Mouse (Mus musculus) neural tube, embryonic 15.5 days (tissue): ENCODE data around the gene Gal3st2. TPM values are rescaled to one million over a fixed set of nuclear protein-coding genes. Genes with fewer than 3 reads are reported as not detected.
"Not testable (repeated sequence)": the region's sequence is repeated elsewhere in the genome, so short reads cannot be mapped to it uniquely, and the experiment has no call there.

Experiments used
- ATAC-seq: fragments of 200-750 bp; cut with Nextera tagmentation; 2 replicates; pipeline ENCODE4 v1.8.0; 2017; ENCODE audit warnings: mild to moderate bottlenecking, moderate TSS enrichment, moderate library complexity; ENCODE audit not compliant: low FRiP score
- H3K27ac ChIP-seq: fragments of 300-500 bp; sonication (generic); replicated peaks from 2 replicates; pipeline ENCODE4 v1.5.1; 2015; ENCODE audit warnings: mild to moderate bottlenecking, inconsistent platforms
- H3K27me3 ChIP-seq: fragments of 300-500 bp; sonication (generic); replicated peaks from 2 replicates; pipeline ENCODE4 v1.6.1; 2015; ENCODE audit warnings: inconsistent platforms
- H3K36me3 ChIP-seq: fragments of 300-500 bp; sonication (generic); 2 replicates; pipeline ENCODE4 v1.6.1; 2015; ENCODE audit warnings: inconsistent platforms
- H3K4me1 ChIP-seq: fragments of 300-500 bp; sonication (generic); 2 replicates; pipeline ENCODE4 v1.6.1; 2015; ENCODE audit warnings: inconsistent platforms
- H3K4me2 ChIP-seq: fragments of 300-500 bp; sonication (generic); 2 replicates; pipeline ENCODE4 v1.6.1; 2015; ENCODE audit warnings: inconsistent platforms, mild to moderate bottlenecking, moderate library complexity
- H3K4me3 ChIP-seq: fragments of 300-500 bp; sonication (generic); replicated peaks from 2 replicates; pipeline ENCODE4 v1.5.1; 2015; ENCODE audit warnings: mild to moderate bottlenecking, inconsistent platforms
- H3K9ac ChIP-seq: fragments of 300-500 bp; sonication (generic); replicated peaks from 2 replicates; pipeline ENCODE4 v1.6.1; 2015; ENCODE audit warnings: mild to moderate bottlenecking, inconsistent platforms
- H3K9me3 ChIP-seq: fragments of 300-500 bp; sonication (generic); replicated peaks from 2 replicates; pipeline ENCODE4 v1.6.1; 2016; ENCODE audit warnings: inconsistent platforms
- WGBS: fragments of 180-500 bp; shearing (Covaris S2); methylation state at CpG from one replicate; pipeline ENCODE4 v1.1.7; 2015; ENCODE audit warnings: mixed read lengths; 5-methylcytosine and 5-hydroxymethylcytosine counted together
- polyA plus RNA-seq: library from polyadenylated mRNA; unstranded; fragments of >200 nt; fragmentation: Nextera tagmentation; extraction: Ambion mirVana; gene quantifications from 2 replicates; pipeline ENCODE4 v1.2.1, GENCODE M21; 2015

Gal3st2 gene
- polyA plus RNA-seq, 1 experiment from 2014 or later, result not detected

- H3K4me3 ChIP-seq, result no peak overlapping the region
- H3K4me1 ChIP-seq, result no peaks in the 10 kb centered on the region
- no peaks in the 10 kb centered on the region for H3K9me3 ChIP-seq
- 0 out of 2 replicates have a peak, but pooled peaks cover 4% of the 10 kb centered on the region for H3K36me3 ChIP-seq
- no peaks in the 10 kb centered on the region for H3K27me3 ChIP-seq
- H3K4me2 ChIP-seq, result no peak overlapping the region
- ATAC-seq, result no peak
- WGBS, result 95% methylated on average over 4 of the region's 4 CpGs
- H3K9ac ChIP-seq, result no peak overlapping the region
- no peak overlapping the region for H3K27ac ChIP-seq
Measured at GRCm38 (mm10) chr1:93835211-93835610, 25.9 kb upstream of the Gal3st2 start.

GRCm38 (mm10) chr1:93835876-93836531 lies 25.1 kb upstream of the Gal3st2 start:
- Histone ChIP-seq H3K4me2 (no peak overlapping the region), H3K4me1 (no peaks in the 10 kb centered on the region), H3K27me3 (no peaks in the 10 kb centered on the region), H3K9me3 (no peaks in the 10 kb centered on the region), H3K36me3 (0 out of 2 replicates have a peak, but pooled peaks cover 4% of the 10 kb centered on the region), H3K27ac (no peak overlapping the region), H3K9ac (no peak overlapping the region), H3K4me3 (no peak overlapping the region)
- no peak for ATAC-seq
- WGBS, result 90% methylated on average over 6 of the region's 6 CpGs

GRCm38 (mm10) chr1:93836532-93836913 lies 24.6 kb upstream of the Gal3st2 start:
- H3K4me3 ChIP-seq, result no peak overlapping the region
- H3K9ac ChIP-seq, result no peak overlapping the region
- 90% methylated on average over 2 of the region's 2 CpGs for WGBS
- H3K27me3 ChIP-seq, result no peaks in the 10 kb centered on the region
- no peaks in the 10 kb centered on the region for H3K4me1 ChIP-seq
- H3K9me3 ChIP-seq, result no peaks in the 10 kb centered on the region
- H3K4me2 ChIP-seq, result no peak overlapping the region
- no peak overlapping the region for H3K27ac ChIP-seq
- H3K36me3 ChIP-seq, result 0 out of 2 replicates have a peak, but pooled peaks cover 4% of the 10 kb centered on the region
- ATAC-seq, result no peak

GRCm38 (mm10) chr1:93837335-93837734 lies 23.8 kb upstream of the Gal3st2 start:
- no peak overlapping the region for H3K4me2 ChIP-seq
- ATAC-seq, result no peak
- WGBS, result 94% methylated on average over 8 of the region's 8 CpGs

GRCm38 (mm10) chr1:93838569-93838968 lies 22.5 kb upstream of the Gal3st2 start:
- H3K36me3 ChIP-seq, ATAC-seq: not testable (repeated sequence)
- WGBS, result 91% methylated on average over 8 of the region's 8 CpGs

More at GRCm38 (mm10) chr1:93837335-93837734, 23.8 kb upstream of the Gal3st2 start:
- Histone ChIP-seq H3K4me1 (no peaks in the 10 kb centered on the region), H3K4me3 (no peak overlapping the region), H3K27me3 (no peaks in the 10 kb centered on the region), H3K36me3 (0 out of 2 replicates have a peak, but pooled peaks cover 4% of the 10 kb centered on the region), H3K27ac (no peak overlapping the region), H3K9ac (no peak overlapping the region), H3K9me3 (no peaks in the 10 kb centered on the region)

GRCm38 (mm10) chr1:93845766-93846366 lies 15.2 kb upstream of the Gal3st2 start:
- WGBS, result 77% methylated on average over 1 of the region's 3 CpGs
- not testable (repeated sequence) for ATAC-seq

More at GRCm38 (mm10) chr1:93838569-93838968, 22.5 kb upstream of the Gal3st2 start:
- not testable (repeated sequence) for H3K9ac ChIP-seq, H3K4me3 ChIP-seq, H3K4me1 ChIP-seq, H3K27ac ChIP-seq, H3K4me2 ChIP-seq, H3K9me3 ChIP-seq, H3K27me3 ChIP-seq

GRCm38 (mm10) chr1:93855790-93856189 lies 5.3 kb upstream of the Gal3st2 start:
- not testable (repeated sequence) for H3K9me3 ChIP-seq, H3K4me1 ChIP-seq, H3K36me3 ChIP-seq, H3K4me3 ChIP-seq, ATAC-seq, H3K27me3 ChIP-seq, H3K4me2 ChIP-seq, H3K9ac ChIP-seq, H3K27ac ChIP-seq
- 91% methylated on average over 4 of the region's 4 CpGs for WGBS

More at GRCm38 (mm10) chr1:93845766-93846366, 15.2 kb upstream of the Gal3st2 start:
- H3K27me3 ChIP-seq, H3K27ac ChIP-seq, H3K4me2 ChIP-seq, H3K4me3 ChIP-seq, H3K9ac ChIP-seq, H3K4me1 ChIP-seq, H3K9me3 ChIP-seq, H3K36me3 ChIP-seq: not testable (repeated sequence)

- Histone ChIP-seq H3K27me3 (no peaks in the 10 kb centered on the region), H3K4me1 (no peaks in the 10 kb centered on the region), H3K9me3 (no peaks in the 10 kb centered on the region), H3K36me3 (no peaks in the 10 kb centered on the region), H3K4me2 (no peak overlapping the region), H3K27ac (no peak overlapping the region), H3K9ac (no peak overlapping the region), H3K4me3 (no peak overlapping the region)
- 0 out of 2 replicates have a peak, but pooled peaks have one; percentile 38 for ATAC-seq
- WGBS, result 47% methylated on average over 6 of the region's 6 CpGs
Measured at GRCm38 (mm10) chr1:93857370-93857769, 3.7 kb upstream of the Gal3st2 start.

- 65% methylated on average over 3 of the region's 3 CpGs for WGBS
- no peaks in the 10 kb centered on the region for H3K36me3 ChIP-seq
Measured at GRCm38 (mm10) chr1:93857991-93858390, 3.1 kb upstream of the Gal3st2 start.

GRCm38 (mm10) chr1:93859619-93860018 lies 1.5 kb upstream of the Gal3st2 start:
- no peak overlapping the region for H3K4me3 ChIP-seq
- no peak overlapping the region for H3K4me2 ChIP-seq
- no peaks in the 10 kb centered on the region for H3K9me3 ChIP-seq
- no peaks in the 10 kb centered on the region for H3K27me3 ChIP-seq
- no peak overlapping the region for H3K9ac ChIP-seq
- ATAC-seq, result no peak
- no peaks in the 10 kb centered on the region for H3K4me1 ChIP-seq
- no peak overlapping the region for H3K27ac ChIP-seq
- no peaks in the 10 kb centered on the region for H3K36me3 ChIP-seq

More at GRCm38 (mm10) chr1:93857991-93858390, 3.1 kb upstream of the Gal3st2 start:
- no peaks in the 10 kb centered on the region for H3K27me3 ChIP-seq
- H3K9me3 ChIP-seq, result no peaks in the 10 kb centered on the region
- no peaks in the 10 kb centered on the region for H3K4me1 ChIP-seq
- no peak overlapping the region for H3K27ac ChIP-seq
- H3K4me2 ChIP-seq, result no peak overlapping the region
- H3K9ac ChIP-seq, result no peak overlapping the region
- ATAC-seq, result no peak
- no peak overlapping the region for H3K4me3 ChIP-seq

GRCm38 (mm10) chr1:93871594-93872105 lies 10.5 kb downstream of the Gal3st2 start:
- not testable (repeated sequence) for H3K36me3 ChIP-seq, H3K4me1 ChIP-seq, ATAC-seq, H3K4me2 ChIP-seq, H3K27ac ChIP-seq, H3K9ac ChIP-seq, H3K9me3 ChIP-seq, H3K27me3 ChIP-seq, H3K4me3 ChIP-seq
- WGBS, result 67% methylated on average over 1 of the region's 1 CpGs

- H3K4me1 ChIP-seq, H3K27me3 ChIP-seq, ATAC-seq, H3K9ac ChIP-seq, H3K4me3 ChIP-seq, H3K36me3 ChIP-seq, H3K27ac ChIP-seq, H3K9me3 ChIP-seq, H3K4me2 ChIP-seq: not testable (repeated sequence)
- WGBS, result 95% methylated on average over 14 of the region's 22 CpGs
Measured at GRCm38 (mm10) chr1:93874405-93874804, 13.3 kb downstream of the Gal3st2 start.
